Mouse (Mus musculus) adipocyte (in vitro differentiated cells): ENCODE data around the gene Pde4d.

Experiments used
- DNase-seq: peaks from one replicate; pipeline ENCODE4 v3.0.0-alpha.2; 2016; ENCODE audit warnings: low spot score

Gene Pde4d

DNA sequence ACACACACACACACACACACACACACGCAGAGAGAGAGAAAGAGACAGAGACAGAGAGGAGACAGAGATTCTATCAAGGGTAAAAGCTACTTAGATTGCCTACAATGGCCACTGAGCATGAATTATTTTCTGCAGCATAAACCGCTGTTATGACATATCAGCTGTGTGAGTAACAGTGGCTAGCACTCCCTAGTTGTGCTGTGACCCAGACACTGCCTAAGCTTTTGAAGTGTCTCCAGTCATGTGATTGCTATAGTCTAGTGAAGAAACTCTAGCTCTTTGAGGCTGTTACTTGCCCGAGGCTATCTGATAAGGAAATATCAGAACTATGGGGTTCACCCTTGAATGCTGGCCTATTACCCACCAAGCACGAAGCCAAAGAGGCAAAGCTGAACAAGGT lies 1058.7 kb downstream of the Pde4d start:
- DNase-seq, result no peak

DNA sequence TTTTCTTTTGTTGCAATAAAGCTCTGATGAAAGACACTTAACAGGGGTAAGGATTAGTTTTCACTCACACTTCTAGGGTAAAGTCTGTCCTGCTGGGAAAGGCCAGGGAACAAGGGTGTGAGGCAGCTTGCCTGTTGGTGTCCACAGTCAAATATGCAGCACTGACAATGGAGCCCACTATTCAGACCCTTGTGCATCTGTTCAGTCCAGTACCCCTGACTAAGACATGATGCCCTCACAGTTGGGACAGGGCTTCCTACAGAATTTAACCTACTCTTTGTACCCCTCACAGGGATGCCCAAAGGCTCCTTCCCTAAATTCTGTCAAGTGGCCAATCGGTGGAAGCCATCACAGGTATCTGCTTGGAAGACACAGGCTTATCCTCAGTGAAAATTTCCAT lies 1068.4 kb downstream of the Pde4d start:
- no peak for DNase-seq

DNA sequence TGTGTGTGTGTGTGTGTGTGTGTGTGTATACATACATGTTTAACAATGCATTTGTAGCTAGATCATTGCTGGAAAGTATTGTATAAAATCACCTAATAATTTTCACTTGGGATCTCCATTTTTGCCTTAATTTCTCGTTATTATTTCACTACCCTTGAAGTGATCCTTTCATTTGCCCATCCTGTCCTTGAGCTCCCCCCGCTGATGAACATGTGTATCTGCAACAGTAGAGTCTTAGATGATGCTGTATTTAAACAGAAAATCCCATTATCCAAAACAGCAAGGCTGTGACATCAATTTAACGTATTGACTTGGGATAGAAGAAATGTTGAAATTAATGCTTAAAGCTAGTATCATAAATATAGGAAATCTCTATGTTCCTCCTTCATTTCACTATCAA lies 1069.7 kb downstream of the Pde4d start:
- peak; percentile 52 for DNase-seq

DNA sequence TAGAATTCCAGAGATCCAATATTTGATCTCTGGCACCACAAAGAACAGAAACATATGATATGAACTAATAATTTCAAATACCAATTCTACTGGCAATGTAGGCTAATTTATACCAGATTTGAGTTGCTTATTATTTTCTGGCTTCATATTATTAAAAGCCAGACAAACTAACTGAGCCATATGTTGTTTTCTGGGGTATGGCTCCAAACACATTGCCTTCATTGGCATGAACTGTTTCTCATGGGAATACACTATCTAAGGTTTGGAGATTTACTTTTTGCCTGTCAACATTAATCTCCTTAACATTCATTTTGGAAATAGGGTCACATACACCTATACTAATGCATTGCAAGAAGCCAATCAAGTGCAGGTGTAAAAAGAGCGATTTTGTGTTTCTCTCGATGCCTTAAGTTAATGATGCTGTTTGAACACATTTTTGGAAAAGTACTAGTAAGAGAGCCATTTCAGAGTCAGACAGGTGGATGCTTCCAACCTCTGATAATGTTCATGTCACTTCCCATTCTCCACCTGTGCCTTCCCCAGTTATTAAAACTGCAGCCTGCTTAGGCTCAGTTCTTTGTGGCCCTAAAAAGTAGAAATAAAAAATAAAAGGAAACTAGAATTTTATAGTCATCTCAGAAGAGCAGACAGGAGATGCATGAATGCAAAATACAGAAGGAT lies 1070.4 kb downstream of the Pde4d start:
- no peak for DNase-seq

- no peak for DNase-seq
Measured at GRCm38 (mm10) chr13:109533838-109534523, 1084.2 kb downstream of the Pde4d start.

- DNase-seq, result no peak
Measured at GRCm38 (mm10) chr13:109534709-109535284, 1085.0 kb downstream of the Pde4d start.

GRCm38 (mm10) chr13:109536636-109537035 lies 1086.9 kb downstream of the Pde4d start:
- peak; percentile 16 for DNase-seq

DNA sequence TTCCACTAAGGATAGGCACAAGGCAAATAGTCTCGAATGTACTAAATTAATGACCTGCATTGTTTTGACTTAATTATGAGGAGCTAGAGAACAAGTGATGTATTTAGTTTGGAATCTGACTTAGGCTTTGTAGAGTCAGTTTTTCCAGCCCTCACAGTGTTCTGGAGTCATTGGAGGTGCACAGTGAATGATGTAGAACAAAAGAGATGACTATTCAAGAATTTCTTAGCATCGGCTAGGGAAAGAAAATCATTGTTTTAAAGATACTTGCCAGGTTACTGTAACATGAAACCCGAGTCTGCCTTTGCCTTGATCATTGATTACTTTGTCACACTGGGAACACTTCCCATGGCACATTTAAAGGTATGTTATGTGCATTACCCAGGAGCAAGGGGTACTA lies 1089.6 kb downstream of the Pde4d start:
- DNase-seq, result no peak

DNA sequence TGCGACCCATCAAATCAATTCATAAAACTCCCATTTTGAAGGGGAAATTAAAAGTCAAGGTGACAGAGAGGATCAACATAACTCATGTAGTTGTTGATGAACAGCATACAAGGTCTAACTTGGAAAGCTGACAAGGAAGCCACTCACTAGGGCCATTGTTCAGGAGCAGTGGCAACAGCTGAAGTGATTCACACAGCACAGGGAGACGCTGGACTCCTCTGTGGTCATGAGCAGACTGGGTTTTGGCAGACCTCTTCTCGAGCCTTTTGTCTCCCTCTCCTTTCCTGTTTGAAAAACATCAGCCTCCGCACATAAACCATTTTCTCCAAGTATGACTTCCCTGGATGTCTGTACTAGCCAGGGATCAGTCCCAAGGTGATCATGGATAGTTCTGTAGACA lies 1094.9 kb downstream of the Pde4d start:
- no peak for DNase-seq

DNA sequence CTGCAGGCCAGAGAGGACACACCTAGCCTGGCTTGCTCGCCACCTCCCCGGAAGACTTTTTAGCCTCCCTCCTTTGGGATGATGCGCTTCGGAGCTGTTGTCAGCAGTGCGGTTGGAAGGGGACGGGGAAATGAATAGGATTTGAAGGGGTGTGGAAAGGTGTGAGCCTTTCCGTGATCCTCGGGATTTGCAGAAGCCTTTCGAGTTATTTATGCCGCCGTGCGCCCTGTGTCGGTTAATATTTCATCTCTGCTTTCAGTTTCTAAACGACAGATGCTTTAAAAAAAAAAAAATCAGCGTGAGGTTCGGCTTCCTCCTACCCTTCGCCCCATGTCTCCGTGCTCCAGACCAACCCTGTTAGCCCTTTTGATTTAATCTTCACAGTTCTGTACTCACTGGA lies 1096.6 kb downstream of the Pde4d start:
- DNase-seq, result no peak

DNA sequence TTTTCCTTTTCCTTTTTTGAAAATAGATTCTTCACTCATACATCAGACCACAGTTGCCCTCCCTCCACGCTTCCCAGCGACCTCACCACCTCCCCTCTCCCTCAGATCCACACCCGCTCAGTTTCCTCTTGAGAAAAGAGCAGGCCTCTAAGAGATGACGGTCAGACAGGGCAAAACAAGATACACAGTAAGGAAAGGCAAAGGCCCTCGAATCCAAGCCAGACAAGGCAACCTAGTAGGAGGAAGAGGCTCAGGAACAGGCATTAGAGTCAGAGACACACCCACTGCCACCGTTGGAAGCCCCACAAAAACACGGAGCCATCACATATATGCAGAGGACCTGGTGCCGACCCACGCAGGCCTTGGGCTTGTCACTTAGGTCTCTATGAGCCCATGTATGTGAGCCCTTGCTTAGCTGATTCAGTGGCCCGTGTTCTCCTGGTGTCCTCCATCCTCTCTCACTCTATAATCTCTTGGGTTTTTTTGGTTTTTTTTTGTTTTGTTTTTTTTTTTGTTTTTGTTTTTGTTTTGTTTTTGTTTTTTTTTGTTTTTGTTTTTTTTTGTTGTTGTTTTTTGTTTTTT lies 1097.3 kb downstream of the Pde4d start:
- no peak for DNase-seq

GRCm38 (mm10) chr13:109547700-109548099 lies 1098.0 kb downstream of the Pde4d start:
- DNase-seq, result peak; percentile 85

DNA sequence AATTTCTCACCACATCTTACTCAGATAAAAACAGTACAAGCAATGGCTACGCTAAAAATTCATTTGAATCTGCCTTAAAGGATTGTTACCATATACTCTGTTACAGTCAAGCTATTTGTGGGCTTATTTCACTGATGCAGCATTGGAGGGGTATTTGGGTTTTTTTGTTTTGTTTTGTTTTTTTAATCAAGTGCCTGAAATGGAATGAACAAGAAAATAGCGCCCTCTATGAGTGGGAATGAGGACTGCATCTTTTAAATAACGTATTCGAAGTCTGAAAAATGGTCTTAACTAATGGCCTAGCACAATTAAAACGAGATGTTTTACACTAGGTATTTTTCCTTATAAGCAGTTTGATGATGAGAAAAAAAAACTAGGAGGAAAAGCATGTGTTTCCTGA lies 1098.5 kb downstream of the Pde4d start:
- peak; percentile 17 for DNase-seq

DNA sequence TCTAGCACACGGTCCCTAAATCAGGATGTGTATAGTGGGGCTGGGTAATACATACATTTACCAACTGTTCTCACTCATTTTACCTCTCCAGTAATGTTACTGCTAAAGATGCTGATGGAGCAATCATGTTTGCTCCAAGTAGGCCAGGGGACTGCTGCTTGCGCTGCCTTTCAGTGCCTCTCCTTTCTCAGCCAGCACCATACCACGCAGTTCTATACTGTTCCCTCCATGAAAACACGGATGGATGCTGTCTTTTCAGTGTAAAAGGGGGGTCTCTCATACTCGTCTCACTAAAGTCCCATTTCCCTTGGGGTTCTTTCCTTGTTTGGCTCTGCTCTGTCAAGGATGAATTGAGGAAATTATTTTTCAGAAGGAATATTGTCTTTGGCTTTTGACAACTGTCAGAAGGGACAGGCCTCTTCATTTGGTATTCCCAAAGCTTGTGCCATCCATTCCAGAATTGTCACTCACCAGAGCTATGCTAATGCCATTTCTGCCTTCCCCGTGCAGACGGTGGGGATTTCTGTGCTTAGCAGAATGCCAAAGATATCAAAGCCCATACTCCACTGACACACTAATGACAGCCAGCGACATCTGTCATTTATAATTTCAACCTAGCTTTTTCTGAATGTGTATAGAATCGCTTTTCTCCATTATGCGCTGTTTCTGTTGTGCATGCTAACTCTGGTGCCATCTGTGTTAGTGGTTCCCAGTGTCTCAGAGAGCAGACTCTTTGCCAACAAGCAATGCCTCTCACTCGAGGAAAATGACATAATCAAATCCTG lies 1099.2 kb downstream of the Pde4d start:
- DNase-seq, result no peak

GRCm38 (mm10) chr13:109551836-109552235 lies 1102.1 kb downstream of the Pde4d start:
- no peak for DNase-seq

DNA sequence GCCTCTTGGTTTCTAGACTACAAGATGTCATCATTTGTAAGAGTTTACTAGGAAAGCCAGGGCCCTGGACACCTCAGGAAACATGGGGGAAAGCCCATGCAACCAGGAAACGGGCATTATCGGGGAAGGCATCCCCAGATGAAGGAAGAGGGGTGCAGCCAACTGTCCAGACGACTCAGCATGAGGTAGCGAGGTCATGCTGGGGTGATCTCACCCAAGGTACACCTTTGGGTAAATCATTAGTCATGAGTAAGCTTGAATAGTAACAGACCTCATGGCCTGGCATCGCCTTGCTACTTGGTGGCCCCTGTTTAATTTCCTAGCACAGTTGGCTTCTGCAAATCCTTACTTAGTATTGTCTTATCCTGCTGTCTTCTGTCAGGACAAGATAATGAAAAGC lies 1105.8 kb downstream of the Pde4d start:
- no peak for DNase-seq

DNA sequence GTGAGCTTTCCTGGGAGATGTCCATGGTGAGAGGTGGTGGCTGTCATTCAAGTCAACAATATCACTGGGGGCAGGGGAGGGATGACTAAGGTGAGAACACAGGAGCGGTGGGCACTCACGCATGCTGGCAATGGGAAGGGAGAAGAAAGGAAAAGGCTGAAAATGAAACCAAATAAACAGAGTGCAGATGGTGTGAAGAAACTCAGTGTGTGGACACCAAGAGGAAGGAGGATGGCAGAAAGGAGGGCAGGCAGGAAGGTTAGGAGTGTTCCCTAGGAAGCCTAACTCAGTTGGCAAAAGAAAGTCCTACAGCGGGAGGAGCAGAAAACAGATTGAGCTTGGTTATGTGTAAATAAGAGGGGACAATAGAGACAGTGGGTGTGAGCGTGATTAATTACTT lies 1107.1 kb downstream of the Pde4d start:
- no peak for DNase-seq

GRCm38 (mm10) chr13:109558341-109559257 lies 1108.9 kb downstream of the Pde4d start:
- peak; percentile 77 for DNase-seq

- no peak for DNase-seq
Measured at GRCm38 (mm10) chr13:109560261-109560660, 1110.5 kb downstream of the Pde4d start.

DNA sequence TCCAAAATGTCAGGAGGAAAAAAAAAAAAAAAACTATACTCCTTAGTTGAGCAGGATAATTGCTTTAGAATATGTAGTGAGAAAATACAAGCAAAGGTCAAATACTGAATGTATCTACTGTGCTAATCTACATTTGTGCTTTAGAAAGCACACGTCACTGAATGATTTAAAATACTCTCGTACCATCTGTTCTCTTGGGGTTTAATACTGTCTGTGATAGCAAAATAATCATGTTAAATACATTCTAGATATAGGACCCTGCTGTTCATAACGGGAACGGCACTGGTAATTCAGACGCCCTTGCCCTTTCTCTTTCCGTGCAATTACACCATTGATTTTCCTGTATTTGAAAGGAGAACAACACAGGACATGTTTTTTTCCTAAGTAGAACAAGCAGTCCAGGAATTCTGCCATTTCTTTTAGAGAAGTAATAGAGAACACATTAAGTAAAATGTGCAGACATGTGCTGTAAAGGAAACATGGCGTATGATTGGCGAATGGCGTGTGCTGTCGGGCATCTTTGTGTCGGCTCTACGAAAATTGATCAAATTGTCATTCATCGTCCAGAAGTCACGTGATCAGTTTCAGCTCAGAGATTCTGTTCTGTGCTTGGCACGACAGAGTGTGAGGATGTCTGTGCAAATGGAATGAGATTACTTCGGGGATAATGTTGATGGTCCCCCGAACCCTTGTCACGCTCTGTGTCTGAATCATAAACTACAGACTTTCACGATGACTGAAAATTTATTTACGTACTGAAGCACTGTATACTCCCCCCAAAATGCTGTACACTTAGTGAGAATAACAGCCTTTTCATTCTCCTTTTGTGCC lies 1119.1 kb downstream of the Pde4d start:
- no peak for DNase-seq
